Mouse (Mus musculus): ENCODE results near the gene Nfkbid.
"Not testable (repeated sequence)": the region's sequence is repeated elsewhere in the genome, so short reads cannot be mapped to it uniquely, and the experiment has no call there.

The Nfkbid gene

DNA sequence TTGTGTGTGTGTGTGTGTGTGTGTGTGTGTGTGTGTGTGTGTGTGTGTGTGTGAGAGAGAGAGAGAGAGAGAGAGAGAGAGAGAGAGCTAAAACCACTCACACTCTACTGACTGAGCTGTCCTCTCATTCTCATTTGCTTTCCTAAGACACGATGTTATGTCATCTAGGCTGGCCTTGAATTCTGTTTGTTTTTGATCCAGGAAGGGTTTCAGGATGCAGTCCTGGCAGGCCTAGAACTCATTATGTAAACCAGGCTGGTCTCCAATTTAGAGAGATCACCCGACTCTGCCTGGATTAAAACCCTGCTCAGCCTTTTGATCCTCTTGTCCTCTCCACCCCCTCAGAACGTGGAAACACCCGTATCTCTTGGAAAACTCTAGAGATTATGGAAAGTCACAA is 42.5 kb downstream of the Nfkbid start:
- in situ Hi-C loops (cut with MseI, MboI) = no loop called here

DNA sequence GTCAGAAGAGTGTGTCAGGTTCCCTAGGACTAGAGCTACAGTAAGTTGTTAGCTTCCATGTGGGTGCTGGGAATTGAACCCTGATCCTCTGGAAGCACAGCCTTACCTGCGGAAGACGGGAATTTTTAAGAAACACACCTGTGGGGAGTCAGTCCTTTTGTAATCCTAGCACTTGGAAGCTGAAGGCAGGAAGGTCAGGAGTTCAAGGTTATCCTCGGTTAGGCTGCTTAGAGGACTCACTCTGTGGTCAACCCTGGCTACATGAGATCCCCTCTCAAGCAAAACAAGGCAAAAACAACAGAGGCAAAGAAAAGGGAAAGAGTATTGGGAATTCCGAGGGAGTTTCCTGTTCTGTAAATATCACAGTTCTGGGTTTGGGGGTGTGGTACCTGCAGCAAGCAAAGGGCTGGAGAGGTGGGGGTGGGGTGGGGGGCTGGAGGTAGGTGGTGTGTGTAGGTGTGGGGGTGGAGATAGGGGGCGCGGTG is 43.3 kb downstream of the Nfkbid start:
- in situ Hi-C loops (cut with MseI, MboI) = no loop called here

DNA sequence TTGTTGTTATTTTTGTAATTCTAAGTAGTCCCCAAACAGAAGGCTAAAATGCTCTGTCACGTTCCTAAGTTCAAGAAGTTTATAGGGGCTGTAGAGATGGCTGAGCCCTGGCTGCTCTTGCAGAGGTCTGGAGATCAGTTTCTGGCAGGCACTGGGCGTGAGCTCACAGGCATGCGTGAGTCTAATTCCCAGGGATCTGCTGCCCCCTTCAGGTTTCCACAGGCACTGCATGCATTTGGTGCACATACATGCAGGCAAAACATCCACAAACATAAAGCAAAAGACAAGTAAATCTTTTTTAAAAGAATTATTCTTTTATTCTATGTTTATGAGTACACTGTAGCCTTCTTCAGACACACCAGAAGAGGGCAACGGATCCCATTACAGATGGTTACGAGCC is 50.9 kb downstream of the Nfkbid start:
- in situ Hi-C loops (cut with MseI, MboI) = loop anchor here (5.0 kb wide), 1 partner anchor 35 kb away; no protein-coding TSS in a partner anchor

DNA sequence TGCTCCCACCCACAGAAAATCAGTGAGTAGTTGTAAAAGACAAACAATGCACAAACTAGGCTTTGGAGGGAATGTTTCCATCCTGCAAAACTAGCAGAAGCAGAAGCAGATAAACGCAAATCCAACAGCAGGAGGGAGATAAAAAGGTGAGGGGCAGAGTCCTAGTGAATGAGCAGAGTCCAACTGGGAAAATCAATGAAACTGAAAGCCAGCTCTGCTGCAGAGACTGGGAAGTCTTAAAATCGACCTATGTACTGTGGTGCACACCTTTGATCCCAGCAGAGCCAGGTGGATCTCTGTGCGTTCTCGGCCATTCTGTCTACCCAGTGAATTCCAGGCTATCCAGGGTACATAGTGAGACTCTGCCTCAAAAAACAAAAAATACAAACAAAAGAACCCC is 53.5 kb downstream of the Nfkbid start:
- in situ Hi-C loops (cut with MseI, MboI) = loop anchor here (5.0 kb wide), 1 partner anchor 38 kb away; no protein-coding TSS in a partner anchor

DNA sequence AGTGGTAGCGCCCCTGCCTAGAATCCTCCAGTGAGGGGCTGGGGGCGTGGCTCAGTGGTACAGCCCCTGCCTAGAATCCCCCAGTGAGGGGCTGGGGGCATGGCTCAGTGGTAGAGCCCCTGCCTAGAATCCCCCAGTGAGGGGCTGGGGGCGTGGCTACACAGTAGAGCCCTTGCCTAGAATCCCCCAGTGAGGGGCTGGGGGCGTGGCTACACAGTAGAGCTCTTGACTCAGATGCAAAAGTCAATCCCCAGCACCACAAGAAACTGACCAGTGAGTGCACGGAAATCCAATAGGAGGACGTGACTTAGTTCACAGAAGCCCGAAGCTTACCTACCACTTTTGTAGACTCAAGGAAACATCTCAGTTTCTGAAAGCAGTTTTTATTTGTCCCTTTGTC is 54.6 kb downstream of the Nfkbid start:
- in situ Hi-C loops (cut with MseI, MboI) = not testable (repeated sequence)

DNA sequence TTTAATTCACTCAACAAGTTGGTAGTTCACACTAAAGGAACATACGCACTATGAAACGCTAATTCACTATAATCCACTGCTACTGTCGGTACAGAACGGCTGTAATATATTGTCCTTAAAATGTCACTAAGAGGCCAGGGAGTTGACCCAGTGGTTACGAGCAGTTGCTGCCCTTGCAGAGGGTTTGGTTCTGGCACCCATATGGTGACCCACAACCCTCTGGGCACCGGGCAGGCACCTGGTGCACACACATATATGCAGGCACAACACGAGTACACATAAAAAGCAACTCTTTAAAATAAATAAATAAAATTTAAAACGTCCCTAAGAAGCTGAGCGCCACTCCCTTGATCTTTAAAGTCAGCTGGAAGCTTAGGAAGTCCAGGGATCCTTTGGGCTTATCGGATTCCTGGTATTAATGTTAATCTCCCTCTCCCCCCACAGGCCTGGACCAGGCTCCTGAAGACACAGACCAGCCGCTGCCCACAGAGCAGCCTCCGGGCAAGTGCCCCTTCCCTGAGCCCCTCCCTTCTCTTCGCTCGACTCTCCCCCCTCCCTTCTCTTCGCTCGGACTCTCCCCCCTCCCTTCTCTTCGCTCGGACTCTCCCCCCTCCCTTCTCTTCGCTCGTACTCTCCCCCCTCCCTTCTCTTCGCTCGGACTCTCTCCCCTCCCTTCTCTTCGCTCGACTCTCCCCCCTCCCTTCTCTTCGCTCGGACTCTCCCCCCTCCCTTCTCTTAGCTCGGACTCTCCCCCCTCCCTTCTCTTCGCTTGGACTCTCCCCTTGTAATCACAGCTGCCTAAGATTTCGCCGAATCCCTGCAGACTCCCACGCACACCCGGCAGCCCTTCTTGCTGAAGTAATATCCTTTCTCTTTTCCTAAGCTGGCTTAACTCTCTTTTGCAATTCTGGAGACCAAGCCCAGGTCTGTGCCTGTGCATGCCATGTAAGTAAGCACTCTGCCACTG is 56.2 kb downstream of the Nfkbid start:
- in situ Hi-C loops (cut with MseI, MboI) = no loop called here

Data from mouse trophoblast stem cell (cell line).